Mouse (Mus musculus) liver, embryonic 14.5 days (tissue): ENCODE data around the gene Snrpg.

Experiments
- CTCF ChIP-seq: IDR thresholded peaks from 2 replicates; pipeline ENCODE4 v1.5.1; 2016; ENCODE audit warnings: antibody characterized with exemption, low read depth, control low read depth
- EP300 ChIP-seq: IDR thresholded peaks from 2 replicates; pipeline ENCODE4 v1.6.1; 2016; ENCODE audit warnings: antibody characterized with exemption, low read depth

- TF ChIP-seq CTCF (peak; percentile 60), EP300 (no peak)
Observed at GRCm38 (mm10) chr6:86420491-86420890, 49.4 kb downstream of the Snrpg start.
